Mouse (Mus musculus) C2C12 (cell line): ENCODE measurements at regions not wholly inside any gene's neighbourhood (a gene's known extent, or its start where the extent isn't known, plus 50 kb on each side); places are given as distances from the start of the nearest gene placed in this dataset.

ENCODE experiments used
- H3K27me3 ChIP-seq: one replicate; pipeline ENCODE4 v1.6.1; 2011; ENCODE audit not compliant: control insufficient read depth, insufficient read depth, insufficient read length
- H3K36me3 ChIP-seq: one replicate; pipeline ENCODE4 v1.6.1; 2011; ENCODE audit not compliant: control insufficient read depth, insufficient read depth
- H3K4me3 ChIP-seq: one replicate; pipeline ENCODE4 v1.5.1; 2011; ENCODE audit warnings: mild to moderate bottlenecking, control low read depth; ENCODE audit not compliant: poor library complexity, insufficient read depth, severe bottlenecking
- H3K79me2 ChIP-seq: one replicate; pipeline ENCODE4 v1.6.1; 2011; ENCODE audit not compliant: control insufficient read depth, insufficient read depth
- H3K79me3 ChIP-seq: one replicate; pipeline ENCODE4 v1.6.1; 2011; ENCODE audit warnings: low read depth, control low read depth
- H3ac ChIP-seq: one replicate; pipeline ENCODE3; 2011; ENCODE audit warnings: low read depth; ENCODE audit not compliant: control insufficient read depth, insufficient read length
- CEBPB ChIP-seq: IDR thresholded peaks from one replicate; pipeline ENCODE4 v1.6.1; 2011; ENCODE audit warnings: low read depth, mild to moderate bottlenecking, control low read depth, moderate library complexity
- CTCF ChIP-seq: IDR thresholded peaks from one replicate; pipeline ENCODE4 v1.5.1; 2011; ENCODE audit not compliant: control insufficient read depth, insufficient read depth, insufficient read length
- FOSL1 ChIP-seq: IDR thresholded peaks from one replicate; pipeline ENCODE4 v1.8.0; 2011; ENCODE audit warnings: mild to moderate bottlenecking, low read length; ENCODE audit not compliant: poor library complexity, insufficient read depth, severe bottlenecking
- MAX ChIP-seq: IDR thresholded peaks from one replicate; pipeline ENCODE4 v1.6.1; 2011; ENCODE audit warnings: mild to moderate bottlenecking, control low read depth
- MYOD1 ChIP-seq: IDR thresholded peaks from one replicate; pipeline ENCODE4 v1.6.1; 2011; ENCODE audit warnings: low read depth; ENCODE audit not compliant: control insufficient read depth, insufficient read length
- MYOG ChIP-seq: IDR thresholded peaks from one replicate; pipeline ENCODE4 v1.6.1; 2011; ENCODE audit not compliant: control insufficient read depth, insufficient read length; ENCODE audit errors: extremely low read depth
- USF1 ChIP-seq: IDR thresholded peaks from one replicate; pipeline ENCODE4 v1.6.1; 2011; ENCODE audit warnings: low read depth, mild to moderate bottlenecking, control low read depth, moderate library complexity

GRCm38 (mm10) chr5:47542248-47542647 is 440.7 kb upstream of the Slit2 start:
- Histone ChIP-seq H3K79me2 (no peaks in the 10 kb centered on the region), H3K4me3 (no peak overlapping the region), H3K36me3 (no peaks in the 10 kb centered on the region), H3ac (no peak overlapping the region), H3K79me3 (no peaks in the 10 kb centered on the region), H3K27me3 (no peaks in the 10 kb centered on the region)
- TF ChIP-seq CEBPB (no peak), FOSL1 (no peak), MYOD1 (no peak), CTCF (no peak), USF1 (no peak)

- no peaks in the 10 kb centered on the region for H3K27me3 ChIP-seq
- no peak overlapping the region for H3K4me3 ChIP-seq
- TF ChIP-seq USF1 (no peak), MYOD1 (no peak), FOSL1 (no peak), CTCF (no peak), MYOG (no peak), MAX (no peak)
- H3K79me3 ChIP-seq: no peaks in the 10 kb centered on the region
- no peak overlapping the region for H3ac ChIP-seq
- no peaks in the 10 kb centered on the region for H3K36me3 ChIP-seq
- no peaks in the 10 kb centered on the region for H3K79me2 ChIP-seq
These were observed 426.2 kb upstream of the Slit2 start for GRCm38 (mm10) chr5:47556717-47557116.

DNA sequence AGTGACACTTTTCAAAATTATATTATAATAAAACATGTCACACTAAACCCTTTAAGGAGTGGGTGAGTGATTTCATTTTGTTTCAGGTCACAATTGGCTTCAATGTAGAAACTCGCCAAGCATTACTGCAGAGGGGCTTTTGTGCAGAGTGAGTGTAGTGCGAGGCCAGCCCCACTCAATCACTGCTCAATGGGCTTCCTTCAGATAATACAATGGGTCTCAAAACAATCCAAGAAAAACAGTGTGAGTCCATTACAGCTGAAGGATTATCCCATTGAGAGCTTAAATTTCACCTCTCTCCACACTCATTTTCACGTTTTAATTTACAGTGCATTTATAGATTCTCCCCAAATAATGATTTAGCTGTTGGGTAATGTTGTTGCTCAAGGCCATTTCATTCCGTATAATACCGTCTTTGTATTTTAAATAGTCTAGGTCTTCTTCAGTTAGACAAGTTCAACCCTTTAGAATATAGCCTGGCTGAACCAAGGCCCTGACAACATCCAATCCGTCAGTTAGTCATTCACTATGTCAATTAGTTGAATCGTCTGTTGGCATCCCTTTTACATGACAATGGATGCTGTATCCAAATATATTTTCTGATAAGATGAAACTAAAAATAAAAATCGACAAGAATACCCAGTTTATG is 425.7 kb upstream of the Slit2 start:
- Histone ChIP-seq H3K79me3 (no peaks in the 10 kb centered on the region), H3ac (no peak overlapping the region), H3K4me3 (no peak overlapping the region), H3K79me2 (no peaks in the 10 kb centered on the region), H3K36me3 (no peaks in the 10 kb centered on the region), H3K27me3 (no peaks in the 10 kb centered on the region)
- no peak for TF ChIP-seq MAX
- TF ChIP-seq USF1: no peak
- TF ChIP-seq CTCF: no peak
- no peak for TF ChIP-seq FOSL1
